Mouse (Mus musculus) neural tube, embryonic 11.5 days (tissue): ENCODE data around the gene Cnfn. TPM values are rescaled to one million over a fixed set of nuclear protein-coding genes. Genes with fewer than 3 reads are reported as not detected.
A peak's percentile ranks its signal among the peaks of the same experiment; 100 is the strongest.
"Not testable (repeated sequence)": the region's sequence is repeated elsewhere in the genome, so short reads cannot be mapped to it uniquely, and the experiment has no call there.

Source experiments
- ATAC-seq: fragments of 200-750 bp; cut with Nextera tagmentation; 2 replicates; pipeline ENCODE4 v1.8.0; 2017; ENCODE audit warnings: moderate number of reproducible peaks, mild to moderate bottlenecking, moderate TSS enrichment, moderate library complexity; ENCODE audit not compliant: insufficient read depth, low FRiP score, low TSS enrichment
- DNase-seq: peaks from one replicate; pipeline ENCODE4 v3.0.0-alpha.2; 2015; ENCODE audit warnings: low spot score
- H3K27ac ChIP-seq: fragments of 300-500 bp; sonication (generic); 2 replicates; pipeline ENCODE4 v1.5.1; 2014; ENCODE audit warnings: low read depth, mild to moderate bottlenecking, low read length
- H3K27me3 ChIP-seq: fragments of 300-500 bp; sonication (generic); 2 replicates; pipeline ENCODE4 v1.6.1; 2014; ENCODE audit warnings: mild to moderate bottlenecking, low read length, mixed read lengths; ENCODE audit not compliant: control insufficient read depth, insufficient read depth
- H3K36me3 ChIP-seq: fragments of 300-500 bp; sonication (generic); 2 replicates; pipeline ENCODE4 v1.6.1; 2014; ENCODE audit warnings: mild to moderate bottlenecking, low read length, moderate library complexity, mixed read lengths; ENCODE audit not compliant: control insufficient read depth, insufficient read depth
- H3K4me1 ChIP-seq: fragments of 300-500 bp; sonication (generic); 2 replicates; pipeline ENCODE4 v1.6.1; 2014; ENCODE audit warnings: low read length, mixed read lengths; ENCODE audit not compliant: control insufficient read depth, insufficient read depth
- H3K4me2 ChIP-seq: fragments of 300-500 bp; sonication (generic); 2 replicates; pipeline ENCODE4 v1.6.1; 2014; ENCODE audit warnings: low read depth, mild to moderate bottlenecking, moderate library complexity
- H3K4me3 ChIP-seq: fragments of 300-500 bp; sonication (generic); 2 replicates; pipeline ENCODE4 v1.5.1; 2014; ENCODE audit warnings: low read depth, low read length
- H3K9ac ChIP-seq: fragments of 300-500 bp; sonication (generic); 2 replicates; pipeline ENCODE4 v1.6.1; 2014; ENCODE audit warnings: mild to moderate bottlenecking, low read length
- H3K9me3 ChIP-seq: fragments of 300-500 bp; sonication (generic); 2 replicates; pipeline ENCODE4 v1.6.1; 2016; ENCODE audit warnings: low read length; ENCODE audit not compliant: control insufficient read depth
- WGBS: fragments of 180-500 bp; shearing (Covaris S2); extraction: QIAGEN DNeasy Blood & Tissue Kit; methylation state at CpG from one replicate; pipeline ENCODE4 v1.1.7; 2014; 5-methylcytosine and 5-hydroxymethylcytosine counted together
- polyA plus RNA-seq: library from polyadenylated mRNA; unstranded; fragments of >200 nt; fragmentation: Nextera tagmentation; extraction: Ambion mirVana; gene quantifications from 2 replicates; pipeline ENCODE4 v1.2.1, GENCODE M21; 2014

The Cnfn gene
- polyA plus RNA-seq, 1 experiment from 2014 or later: not detected

DNA sequence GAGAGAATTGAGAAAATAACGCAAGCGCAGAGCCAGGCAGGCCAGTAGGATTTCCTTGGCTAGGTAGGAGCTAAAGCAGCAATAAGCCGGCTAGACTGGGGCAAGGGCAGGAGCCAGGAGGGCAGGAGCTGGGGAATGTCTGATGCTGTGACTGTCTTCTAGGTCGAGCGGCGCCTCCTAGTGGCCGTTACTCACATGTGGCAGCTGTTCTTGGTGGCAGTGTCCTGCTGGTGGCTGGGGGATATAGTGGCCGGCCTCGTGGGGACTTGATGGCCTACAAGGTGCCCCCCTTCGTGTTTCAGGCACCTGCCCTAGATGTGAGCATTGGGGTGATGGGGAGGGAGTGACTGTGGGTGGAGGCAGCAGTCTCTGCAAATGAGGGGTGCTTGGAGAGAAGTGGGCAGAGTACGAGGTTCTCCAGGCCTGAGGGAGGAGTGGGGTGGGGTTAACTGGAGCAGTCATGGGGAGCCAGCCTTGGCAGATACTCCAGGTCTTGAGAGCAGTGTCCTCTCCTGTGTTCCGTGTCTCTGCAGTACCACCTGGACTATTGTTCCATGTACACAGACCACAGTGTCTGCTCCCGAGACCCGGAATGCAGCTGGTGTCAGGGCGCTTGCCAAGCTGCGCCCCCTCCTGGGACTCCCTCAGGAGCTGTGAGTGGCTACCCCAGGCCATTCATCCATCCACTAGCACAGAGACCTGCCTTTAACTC is 35.8 kb downstream of the Cnfn start:
- H3K36me3 ChIP-seq: peaks cover 20% of the 10 kb centered on the region

GRCm38 (mm10) chr7:25326233-25326632 is 43.3 kb downstream of the Cnfn start:
- ATAC-seq (no peak), DNase-seq (no peak)
- 89% methylated on average over 8 of the region's 8 CpGs for WGBS
- H3K4me3 ChIP-seq: no peak overlapping the region
- H3K9ac ChIP-seq: no peak overlapping the region
- no peak overlapping the region for H3K27ac ChIP-seq
- H3K36me3 ChIP-seq: peaks cover 9% of the 10 kb centered on the region
- no peaks in the 10 kb centered on the region for H3K9me3 ChIP-seq
- H3K4me1 ChIP-seq: peaks cover 7% of the 10 kb centered on the region; the same call in 1 of the 2 replicates
- H3K4me2 ChIP-seq: no peak overlapping the region
- H3K27me3 ChIP-seq: no peaks in the 10 kb centered on the region

More for the DNA sequence above, 35.8 kb downstream of the Cnfn start:
- 41% methylated on average over 16 of the region's 16 CpGs for WGBS
- H3K27me3 ChIP-seq: no peaks in the 10 kb centered on the region
- no peak overlapping the region for H3K4me2 ChIP-seq
- H3K9ac ChIP-seq: no peak overlapping the region
- no peaks in the 10 kb centered on the region for H3K9me3 ChIP-seq
- no peak overlapping the region for H3K27ac ChIP-seq
- H3K4me1 ChIP-seq: no peaks in the 10 kb centered on the region
- H3K4me3 ChIP-seq: no peak overlapping the region
- peak; percentile 80 for DNase-seq
- peak; percentile 48; the same call in 1 of the 2 replicates for ATAC-seq

DNA sequence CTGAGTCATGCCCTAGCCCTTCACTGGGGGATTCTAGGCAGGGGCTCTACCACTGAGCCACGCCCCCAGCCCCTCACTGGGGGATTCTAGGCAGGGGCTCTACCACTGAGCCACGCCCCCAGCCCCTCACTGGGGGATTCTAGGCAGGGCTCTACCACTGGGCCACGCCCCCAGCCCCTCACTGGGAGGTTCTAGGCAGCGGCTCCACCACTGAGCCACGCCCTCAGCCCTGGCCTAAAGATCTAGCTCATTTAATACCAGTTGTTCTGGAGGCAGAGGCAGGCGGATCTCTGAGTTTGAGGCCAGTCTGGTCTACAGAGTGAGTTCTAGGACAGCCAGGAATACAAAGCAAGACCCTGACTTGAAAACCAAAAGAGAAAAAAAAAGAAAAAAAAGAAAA is 44.1 kb downstream of the Cnfn start:
- not testable (repeated sequence) for H3K4me1 ChIP-seq, H3K4me2 ChIP-seq, H3K9ac ChIP-seq, H3K27ac ChIP-seq, ATAC-seq, H3K9me3 ChIP-seq, H3K27me3 ChIP-seq, DNase-seq, H3K36me3 ChIP-seq, H3K4me3 ChIP-seq
- 92% methylated on average over 5 of the region's 6 CpGs for WGBS

DNA sequence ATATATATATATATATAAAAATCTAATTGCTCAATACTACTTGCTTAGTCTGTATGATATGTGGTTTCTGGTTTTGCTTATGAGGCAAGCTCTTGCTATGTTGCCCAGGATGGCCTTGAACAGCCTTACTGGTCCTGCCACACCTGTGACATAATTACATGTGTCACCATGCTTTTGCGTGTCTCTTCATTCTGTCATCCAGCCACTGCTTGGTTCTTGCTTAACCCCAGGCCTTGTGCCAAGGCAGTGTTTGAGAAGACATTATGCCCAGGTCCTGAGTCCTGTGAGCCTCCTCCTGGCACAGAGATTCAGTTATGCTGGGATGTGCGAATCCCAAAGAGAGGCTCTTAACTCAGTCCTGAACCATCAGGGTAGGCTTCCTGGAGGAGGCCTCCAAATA is 46.3 kb downstream of the Cnfn start:
- Histone ChIP-seq H3K4me2 (no peak overlapping the region), H3K9me3 (no peaks in the 10 kb centered on the region), H3K4me1 (peaks cover 9% of the 10 kb centered on the region; the same call in 1 of the 2 replicates), H3K4me3 (no peak overlapping the region), H3K27ac (no peak overlapping the region), H3K36me3 (no peaks in the 10 kb centered on the region; the same call in 1 of the 2 replicates), H3K9ac (no peak overlapping the region), H3K27me3 (no peaks in the 10 kb centered on the region)
- 89% methylated on average over 2 of the region's 2 CpGs for WGBS
- no peak for DNase-seq
- no peak for ATAC-seq

DNA sequence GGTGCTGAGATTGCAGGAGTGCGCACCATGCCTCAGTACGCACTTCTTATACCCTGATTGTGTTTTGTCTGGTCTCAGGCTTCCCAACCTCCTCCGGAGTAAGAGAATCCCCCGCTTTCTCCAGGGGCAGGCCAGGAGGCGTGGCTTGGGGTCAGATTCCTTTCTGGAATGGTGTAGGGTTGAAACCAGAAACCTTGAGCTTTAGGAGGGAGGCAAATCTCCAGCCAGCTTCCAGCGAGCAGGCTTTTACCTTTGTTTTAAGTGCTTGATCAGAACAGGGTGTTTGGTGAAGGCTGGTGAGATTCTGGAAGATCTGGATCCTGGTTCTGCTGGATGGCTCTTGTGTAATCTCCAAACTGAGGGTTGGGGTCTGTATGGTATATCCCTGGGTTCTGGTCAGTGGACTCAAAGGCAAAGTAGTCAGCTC is 47.5 kb downstream of the Cnfn start:
- Histone ChIP-seq H3K9me3 (no peaks in the 10 kb centered on the region), H3K27ac (peak overlapping the region; percentile 68), H3K4me3 (no peak overlapping the region), H3K4me1 (peaks cover 14% of the 10 kb centered on the region), H3K4me2 (no peak overlapping the region), H3K36me3 (no peaks in the 10 kb centered on the region), H3K27me3 (no peaks in the 10 kb centered on the region), H3K9ac (0 out of 2 replicates have a peak overlapping the region, but pooled peaks have one; percentile 29)
- 5% methylated on average over 6 of the region's 6 CpGs for WGBS
- ATAC-seq: no peak
- peak; percentile 75 for DNase-seq

Other genes starting within 250 kb of the Cnfn start
- gene Pou2f2, start 190.0 kb downstream of the Cnfn start, polyA plus RNA-seq: 33.7 and 40.9 TPM in 2 replicates
- 11.0 and 11.6 TPM in 2 replicates for gene Dedd2, start 149.1 kb downstream of the Cnfn start, polyA plus RNA-seq
- 3.7 and 3.8 TPM in 2 replicates for gene Zfp526, start 148.3 kb downstream of the Cnfn start, polyA plus RNA-seq
- 15.9 and 19.7 TPM in 2 replicates for gene Gsk3a, start 131.9 kb downstream of the Cnfn start, polyA plus RNA-seq
- gene Erf, start 119.0 kb downstream of the Cnfn start, polyA plus RNA-seq: 16.2 and 16.7 TPM in 2 replicates
- 30.4 and 38.2 TPM in 2 replicates for gene Cic, start 102.0 kb downstream of the Cnfn start, polyA plus RNA-seq
- 321 and 324 TPM in 2 replicates for gene Pafah1b3, start 71.7 kb downstream of the Cnfn start, polyA plus RNA-seq
- gene Prr19, start 68.3 kb downstream of the Cnfn start, polyA plus RNA-seq: 0.32 and 1.0 TPM in 2 replicates
- 9.6 and 10.2 TPM in 2 replicates for gene Tmem145, start 63.6 kb downstream of the Cnfn start, polyA plus RNA-seq
- gene Megf8, start 52.6 kb downstream of the Cnfn start, polyA plus RNA-seq: 12.9 and 14.7 TPM in 2 replicates
- gene Lipe, start 29.0 kb upstream of the Cnfn start, polyA plus RNA-seq: 2.5 and 3.9 TPM in 2 replicates
- 0.34 TPM in 1 of 2 replicates, not detected in the other for gene Cxcl17, start 43.2 kb upstream of the Cnfn start, polyA plus RNA-seq
- gene Ceacam1, start 107.9 kb upstream of the Cnfn start, polyA plus RNA-seq: 1.0 and 1.2 TPM in 2 replicates
- not detected in 2 replicates for gene Ceacam2, start 170.1 kb upstream of the Cnfn start, polyA plus RNA-seq
- gene Erich4, start 246.2 kb upstream of the Cnfn start, polyA plus RNA-seq: not detected in 2 replicates
- gene Dmac2, start 249.7 kb upstream of the Cnfn start, polyA plus RNA-seq: 22.4 and 23.2 TPM in 2 replicates